Mouse (Mus musculus) urinary bladder, postnatal 4 days (tissue): ENCODE measurements around the gene Pcyt1b.

ENCODE experiments used
- DNase-seq, 2 experiments: peaks; one replicate each; pipeline ENCODE4 v3.0.0; 2021 to 2022; ENCODE audit warnings: low spot score in 2 of 2

The Pcyt1b gene

GRCm38 (mm10) chrX:93732975-93733748 lies 78.5 kb downstream of the Pcyt1b start:
- DNase-seq, result no peak

GRCm38 (mm10) chrX:93749165-93749564 lies 94.5 kb downstream of the Pcyt1b start:
- DNase-seq, result no peak

- no peak for DNase-seq
Observed at GRCm38 (mm10) chrX:93750566-93750965, 95.9 kb downstream of the Pcyt1b start.

- no peak for DNase-seq
Observed at GRCm38 (mm10) chrX:93755210-93755842, 100.7 kb downstream of the Pcyt1b start.

- no peak for DNase-seq
Observed at GRCm38 (mm10) chrX:93756867-93757455, 102.3 kb downstream of the Pcyt1b start.

- no peak for DNase-seq
Observed at GRCm38 (mm10) chrX:93760770-93761169, 106.1 kb downstream of the Pcyt1b start.

- DNase-seq, result no peak
Observed at GRCm38 (mm10) chrX:93789562-93789961, 134.9 kb downstream of the Pcyt1b start.

- no peak for DNase-seq
Observed at GRCm38 (mm10) chrX:93793168-93793567, 138.5 kb downstream of the Pcyt1b start.
